In genomic region chr9:116728093-116728492, GRCm38 (mm10) we compare ENCODE assay signal across 24 mouse cellular contexts.
"Had no signal": no experiment of that assay in that cellular context is flagged by ENCODE, and none has a peak within 500 bp of the region (broad histone marks: within the 10 kb centered on the region; RNA-seq: fewer than 3 reads in every experiment).

No protein-coding gene starts in this region.

- ATAC-seq: forebrain, postnatal 0 days; hindbrain, postnatal 0 days; intestine, embryonic 16.5 days had no signal

- H3K27me3 ChIP-seq: heart, embryonic 13.5 days; heart, embryonic 15.5 days; hindbrain, embryonic 13.5 days; hindbrain, embryonic 15.5 days; kidney, embryonic 15.5 days; limb, embryonic 13.5 days had no signal

- H3K27ac ChIP-seq: heart, embryonic 13.5 days; heart, embryonic 15.5 days; hindbrain, embryonic 13.5 days; hindbrain, embryonic 15.5 days; hindbrain, postnatal 0 days; kidney, embryonic 15.5 days; kidney, postnatal 0 days; limb, embryonic 13.5 days had no signal

- H3K9me3 ChIP-seq: heart, embryonic 13.5 days; heart, embryonic 15.5 days; hindbrain, embryonic 13.5 days; hindbrain, embryonic 15.5 days; kidney, embryonic 15.5 days; limb, embryonic 13.5 days had no signal

- H3K9ac ChIP-seq: forebrain, postnatal 0 days; heart, embryonic 13.5 days; heart, embryonic 15.5 days; hindbrain, embryonic 13.5 days; hindbrain, embryonic 15.5 days; kidney, embryonic 15.5 days; limb, embryonic 13.5 days had no signal

- H3K36me3 ChIP-seq: heart, embryonic 15.5 days; hindbrain, embryonic 13.5 days; hindbrain, embryonic 15.5 days; kidney, embryonic 15.5 days; limb, embryonic 13.5 days had no signal

- H3K4me1 ChIP-seq: heart, embryonic 13.5 days; heart, embryonic 15.5 days; hindbrain, embryonic 15.5 days; kidney, embryonic 15.5 days; limb, embryonic 13.5 days had no signal

- DNase-seq: forebrain, postnatal 0 days; gastrocnemius, postnatal 14 days; gastrocnemius, postnatal 36 days; heart, adult 18-20 months; heart, postnatal 14 days; heart, postnatal 36 days; kidney, adult 11 months; kidney, adult 2 months; kidney, adult 9 months; kidney, postnatal 14 days; kidney, postnatal 36 days; layer of hippocampus, adult 9-11 months; layer of hippocampus, postnatal 36 days; left cerebral cortex, postnatal 4 days had no signal

- H3K4me3 ChIP-seq: heart, embryonic 13.5 days; heart, embryonic 15.5 days; hindbrain, embryonic 13.5 days; hindbrain, embryonic 15.5 days; kidney, embryonic 15.5 days; limb, embryonic 13.5 days had no signal

- H3K4me2 ChIP-seq: heart, embryonic 11.5 days; heart, embryonic 13.5 days; heart, embryonic 15.5 days; hindbrain, embryonic 13.5 days; hindbrain, embryonic 15.5 days; kidney, embryonic 15.5 days; limb, embryonic 13.5 days had no signal
